Mouse (Mus musculus) neural tube, embryonic 14.5 days (tissue): Measurements from ENCODE around the gene Irf6. TPM values are rescaled to one million over a fixed set of nuclear protein-coding genes. Genes with fewer than 3 reads are reported as not detected.

Experiments used
- ATAC-seq: fragments of 200-750 bp; cut with Nextera tagmentation; 2 replicates; pipeline ENCODE4 v1.8.0; 2017; ENCODE audit warnings: low read depth, mild to moderate bottlenecking, moderate TSS enrichment, moderate library complexity
- H3K27ac ChIP-seq: fragments of 300-500 bp; sonication (generic); 2 replicates; pipeline ENCODE4 v1.5.1; 2014; ENCODE audit warnings: low read depth, mild to moderate bottlenecking, control low read depth, low read length, moderate library complexity, mixed read lengths
- H3K27me3 ChIP-seq: fragments of 300-500 bp; sonication (generic); 2 replicates; pipeline ENCODE4 v1.6.1; 2014; ENCODE audit warnings: low read length; ENCODE audit not compliant: control insufficient read depth, insufficient read depth
- H3K36me3 ChIP-seq: fragments of 300-500 bp; sonication (generic); 2 replicates; pipeline ENCODE4 v1.6.1; 2014; ENCODE audit warnings: low read length, mixed read lengths; ENCODE audit not compliant: control insufficient read depth, insufficient read depth
- H3K4me1 ChIP-seq: fragments of 300-500 bp; sonication (generic); 2 replicates; pipeline ENCODE4 v1.6.1; 2014; ENCODE audit warnings: low read length; ENCODE audit not compliant: control insufficient read depth, insufficient read depth
- H3K4me2 ChIP-seq: fragments of 300-500 bp; sonication (generic); 2 replicates; pipeline ENCODE4 v1.6.1; 2014; ENCODE audit warnings: mild to moderate bottlenecking, low read depth, low read length, control low read depth
- H3K4me3 ChIP-seq: fragments of 300-500 bp; sonication (generic); 2 replicates; pipeline ENCODE4 v1.5.1; 2014; ENCODE audit warnings: low read depth, low read length, control low read depth, mixed read lengths
- H3K9ac ChIP-seq: fragments of 300-500 bp; sonication (generic); replicated peaks from 2 replicates; pipeline ENCODE4 v1.6.1; 2014; ENCODE audit warnings: low read depth, mild to moderate bottlenecking, control low read depth, low read length, mixed read lengths
- H3K9me3 ChIP-seq: fragments of 300-500 bp; sonication (generic); 2 replicates; pipeline ENCODE4 v1.6.1; 2016; ENCODE audit warnings: low read length; ENCODE audit not compliant: control insufficient read depth
- WGBS: fragments of 180-500 bp; shearing (Covaris S2); extraction: QIAGEN DNeasy Blood & Tissue Kit; methylation state at CpG from one replicate; pipeline ENCODE4 v1.1.7; 2014; 5-methylcytosine and 5-hydroxymethylcytosine counted together
- polyA plus RNA-seq: library from polyadenylated mRNA; unstranded; fragments of >200 nt; fragmentation: Nextera tagmentation; extraction: Ambion mirVana; gene quantifications from 2 replicates; pipeline ENCODE4 v1.2.1, GENCODE M21; 2014

Gene Irf6
- polyA plus RNA-seq, 1 experiment from 2014 or later, result 0.80 TPM

GRCm38 (mm10) chr1:193130839-193131238, 22.1 kb upstream of the Irf6 start:
- no peak for ATAC-seq
- H3K4me1 ChIP-seq, result peaks cover 7% of the 10 kb centered on the region
- no peaks in the 10 kb centered on the region for H3K9me3 ChIP-seq
- peak overlapping the region; percentile 52; the same call in 1 of the 2 replicates for H3K9ac ChIP-seq
- H3K4me3 ChIP-seq, result peak overlapping the region; percentile 96; the same call in 1 of the 2 replicates
- H3K4me2 ChIP-seq, result peak overlapping the region; percentile 53
- WGBS, result 87% methylated on average over 8 of the region's 8 CpGs
- no peaks in the 10 kb centered on the region; the same call in 1 of the 2 replicates for H3K36me3 ChIP-seq
- H3K27me3 ChIP-seq, result no peaks in the 10 kb centered on the region
- H3K27ac ChIP-seq, result peak overlapping the region; percentile 80; the same call in 1 of the 2 replicates

- 67% methylated on average over 6 of the region's 6 CpGs for WGBS
- H3K9me3 ChIP-seq, result no peaks in the 10 kb centered on the region
Observed at GRCm38 (mm10) chr1:193131311-193131948, 21.5 kb upstream of the Irf6 start.

GRCm38 (mm10) chr1:193132385-193132784, 20.5 kb upstream of the Irf6 start:
- peaks cover 7% of the 10 kb centered on the region for H3K4me1 ChIP-seq
- no peak overlapping the region for H3K9ac ChIP-seq
- no peaks in the 10 kb centered on the region for H3K36me3 ChIP-seq
- ATAC-seq, result no peak
- H3K4me3 ChIP-seq, result no peak overlapping the region
- H3K27ac ChIP-seq, result no peak overlapping the region
- no peak overlapping the region for H3K4me2 ChIP-seq
- H3K27me3 ChIP-seq, result no peaks in the 10 kb centered on the region
- no peaks in the 10 kb centered on the region for H3K9me3 ChIP-seq

More at GRCm38 (mm10) chr1:193131311-193131948, 21.5 kb upstream of the Irf6 start:
- Histone ChIP-seq H3K9ac (no peak overlapping the region), H3K27me3 (no peaks in the 10 kb centered on the region), H3K4me2 (no peak overlapping the region), H3K36me3 (no peaks in the 10 kb centered on the region; the same call in 1 of the 2 replicates), H3K27ac (no peak overlapping the region), H3K4me3 (no peak overlapping the region), H3K4me1 (peaks cover 7% of the 10 kb centered on the region)
- ATAC-seq, result no peak

GRCm38 (mm10) chr1:193133726-193134125, 19.2 kb upstream of the Irf6 start:
- no peak overlapping the region for H3K27ac ChIP-seq
- H3K9me3 ChIP-seq, result no peaks in the 10 kb centered on the region
- H3K9ac ChIP-seq, result no peak overlapping the region
- H3K27me3 ChIP-seq, result no peaks in the 10 kb centered on the region
- no peak for ATAC-seq
- WGBS, result 84% methylated on average over 1 of the region's 1 CpGs
- no peak overlapping the region for H3K4me2 ChIP-seq
- no peak overlapping the region for H3K4me3 ChIP-seq
- no peaks in the 10 kb centered on the region for H3K36me3 ChIP-seq
- H3K4me1 ChIP-seq, result peaks cover 6% of the 10 kb centered on the region

- Histone ChIP-seq H3K27me3 (no peaks in the 10 kb centered on the region), H3K4me1 (no peaks in the 10 kb centered on the region), H3K4me2 (no peak overlapping the region), H3K9me3 (no peaks in the 10 kb centered on the region), H3K27ac (no peak overlapping the region), H3K9ac (no peak overlapping the region), H3K36me3 (no peaks in the 10 kb centered on the region), H3K4me3 (no peak overlapping the region)
- 40% methylated on average over 7 of the region's 7 CpGs for WGBS
- ATAC-seq, result no peak
Observed at GRCm38 (mm10) chr1:193138087-193138486, 14.8 kb upstream of the Irf6 start.

GRCm38 (mm10) chr1:193138669-193139068, 14.2 kb upstream of the Irf6 start:
- H3K9me3 ChIP-seq, result no peaks in the 10 kb centered on the region
- no peaks in the 10 kb centered on the region for H3K36me3 ChIP-seq
- ATAC-seq, result no peak
- H3K4me1 ChIP-seq, result no peaks in the 10 kb centered on the region
- no peak overlapping the region for H3K4me3 ChIP-seq
- 54% methylated on average over 3 of the region's 3 CpGs for WGBS
- H3K27me3 ChIP-seq, result no peaks in the 10 kb centered on the region
- H3K4me2 ChIP-seq, result no peak overlapping the region
- no peak overlapping the region for H3K27ac ChIP-seq
- H3K9ac ChIP-seq, result no peak overlapping the region

- no peak for ATAC-seq
- Histone ChIP-seq H3K9ac (no peak overlapping the region), H3K36me3 (no peaks in the 10 kb centered on the region), H3K9me3 (no peaks in the 10 kb centered on the region), H3K4me2 (no peak overlapping the region), H3K27me3 (no peaks in the 10 kb centered on the region), H3K27ac (no peak overlapping the region), H3K4me3 (no peak overlapping the region), H3K4me1 (no peaks in the 10 kb centered on the region)
- 80% methylated on average over 7 of the region's 7 CpGs for WGBS
Observed at GRCm38 (mm10) chr1:193141118-193141517, 11.8 kb upstream of the Irf6 start.

GRCm38 (mm10) chr1:193142517-193143062, 10.3 kb upstream of the Irf6 start:
- Histone ChIP-seq H3K9me3 (no peaks in the 10 kb centered on the region), H3K36me3 (no peaks in the 10 kb centered on the region), H3K27me3 (no peaks in the 10 kb centered on the region), H3K4me2 (no peak overlapping the region), H3K27ac (no peak overlapping the region), H3K9ac (no peak overlapping the region), H3K4me3 (no peak overlapping the region), H3K4me1 (no peaks in the 10 kb centered on the region)
- WGBS, result 89% methylated on average over 8 of the region's 8 CpGs
- ATAC-seq, result no peak

GRCm38 (mm10) chr1:193144516-193144915, 8.4 kb upstream of the Irf6 start:
- H3K4me2 ChIP-seq, result no peak overlapping the region
- no peak overlapping the region for H3K27ac ChIP-seq
- H3K9me3 ChIP-seq, result no peaks in the 10 kb centered on the region
- H3K4me1 ChIP-seq, result no peaks in the 10 kb centered on the region
- no peak overlapping the region for H3K9ac ChIP-seq
- no peaks in the 10 kb centered on the region for H3K36me3 ChIP-seq
- WGBS, result 89% methylated on average over 6 of the region's 6 CpGs
- ATAC-seq, result no peak
- H3K27me3 ChIP-seq, result no peaks in the 10 kb centered on the region
- H3K4me3 ChIP-seq, result no peak overlapping the region
